Mouse (Mus musculus): ENCODE results near the gene Jph3.

DNA sequence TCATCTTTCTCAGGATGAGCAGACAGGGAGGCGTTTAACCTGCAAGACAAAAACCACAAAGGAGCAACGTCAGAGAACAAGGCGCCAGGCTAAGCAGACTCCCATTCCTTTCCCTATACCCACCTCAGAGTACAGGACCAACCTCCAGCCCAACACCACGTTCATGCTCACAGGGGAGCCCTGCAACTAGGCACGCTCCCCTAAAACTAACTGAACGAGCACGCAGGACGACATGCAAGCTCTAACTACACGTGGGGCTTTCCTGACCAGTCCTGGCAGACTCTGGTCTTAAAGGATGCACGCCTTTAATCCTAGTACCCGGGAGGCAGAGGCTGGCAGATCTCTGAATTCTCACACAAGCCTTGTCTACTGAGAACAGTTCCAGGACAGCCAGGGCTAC is 91.9 kb downstream of the Jph3 start:
- no peak for TF ChIP-seq TAL1 (IDR thresholded peaks at IDR 0.05; ENCODE audit: low read length)
- no peak for TF ChIP-seq GATA1 (IDR thresholded peaks at IDR 0.05; ENCODE audit: low read length)

All from erythroblast, embryonic 14.5 days (primary cell).